Mouse (Mus musculus): ENCODE data around the gene Noto.

- TF ChIP-seq POLR2A (IDR thresholded peaks at IDR 0.05; ENCODE audit: borderline replicate concordance, low read depth, low read length): no peak
- TF ChIP-seq CTCF (IDR thresholded peaks at IDR 0.05; ENCODE audit: low read depth, low read length): no peak
Measured at GRCm38 (mm10) chr6:85380901-85381647, 42.6 kb upstream of the Noto start.
